Mouse (Mus musculus) midbrain, embryonic 13.5 days (tissue): Measurements from ENCODE around the gene 5530401A14Rik. TPM values are rescaled to one million over a fixed set of nuclear protein-coding genes. Genes with fewer than 3 reads are reported as not detected.

ENCODE experiments used
- ATAC-seq: fragments of 200-750 bp; cut with Nextera tagmentation; 2 replicates; pipeline ENCODE4 v1.8.0; 2017; ENCODE audit warnings: mild to moderate bottlenecking, moderate TSS enrichment, moderate library complexity
- H3K27ac ChIP-seq: fragments of 300-500 bp; sonication (generic); 2 replicates; pipeline ENCODE4 v1.5.1; 2015; ENCODE audit warnings: inconsistent platforms, mild to moderate bottlenecking, moderate library complexity
- H3K27me3 ChIP-seq: fragments of 300-500 bp; sonication (generic); 2 replicates; pipeline ENCODE4 v1.6.1; 2015; ENCODE audit warnings: mild to moderate bottlenecking, inconsistent platforms
- H3K36me3 ChIP-seq: fragments of 300-500 bp; sonication (generic); 2 replicates; pipeline ENCODE4 v1.6.1; 2015; ENCODE audit warnings: mild to moderate bottlenecking, inconsistent platforms
- H3K4me1 ChIP-seq: fragments of 300-500 bp; sonication (generic); replicated peaks from 2 replicates; pipeline ENCODE4 v1.6.1; 2015; ENCODE audit warnings: inconsistent platforms
- H3K4me2 ChIP-seq: fragments of 300-500 bp; sonication (generic); replicated peaks from 2 replicates; pipeline ENCODE4 v1.6.1; 2015; ENCODE audit warnings: moderate library complexity, mild to moderate bottlenecking, inconsistent platforms
- H3K4me3 ChIP-seq: fragments of 300-500 bp; sonication (generic); replicated peaks from 2 replicates; pipeline ENCODE4 v1.5.1; 2015; ENCODE audit warnings: mild to moderate bottlenecking, inconsistent platforms
- H3K9ac ChIP-seq: fragments of 300-500 bp; sonication (generic); replicated peaks from 2 replicates; pipeline ENCODE4 v1.6.1; 2015; ENCODE audit warnings: mild to moderate bottlenecking, inconsistent platforms
- H3K9me3 ChIP-seq: fragments of 300-500 bp; sonication (generic); 2 replicates; pipeline ENCODE4 v1.6.1; 2016; ENCODE audit warnings: mild to moderate bottlenecking, inconsistent platforms
- WGBS: fragments of 180-500 bp; shearing (Covaris S2); methylation state at CpG from one replicate; pipeline ENCODE4 v1.1.7; 2015; 5-methylcytosine and 5-hydroxymethylcytosine counted together
- polyA plus RNA-seq: library from polyadenylated mRNA; unstranded; fragments of >200 nt; fragmentation: Nextera tagmentation; extraction: Ambion mirVana; gene quantifications from 2 replicates; pipeline ENCODE4 v1.2.1, GENCODE M21; 2015

5530401A14Rik gene
- 0.37 and 0.51 TPM in 2 replicates for polyA plus RNA-seq

DNA sequence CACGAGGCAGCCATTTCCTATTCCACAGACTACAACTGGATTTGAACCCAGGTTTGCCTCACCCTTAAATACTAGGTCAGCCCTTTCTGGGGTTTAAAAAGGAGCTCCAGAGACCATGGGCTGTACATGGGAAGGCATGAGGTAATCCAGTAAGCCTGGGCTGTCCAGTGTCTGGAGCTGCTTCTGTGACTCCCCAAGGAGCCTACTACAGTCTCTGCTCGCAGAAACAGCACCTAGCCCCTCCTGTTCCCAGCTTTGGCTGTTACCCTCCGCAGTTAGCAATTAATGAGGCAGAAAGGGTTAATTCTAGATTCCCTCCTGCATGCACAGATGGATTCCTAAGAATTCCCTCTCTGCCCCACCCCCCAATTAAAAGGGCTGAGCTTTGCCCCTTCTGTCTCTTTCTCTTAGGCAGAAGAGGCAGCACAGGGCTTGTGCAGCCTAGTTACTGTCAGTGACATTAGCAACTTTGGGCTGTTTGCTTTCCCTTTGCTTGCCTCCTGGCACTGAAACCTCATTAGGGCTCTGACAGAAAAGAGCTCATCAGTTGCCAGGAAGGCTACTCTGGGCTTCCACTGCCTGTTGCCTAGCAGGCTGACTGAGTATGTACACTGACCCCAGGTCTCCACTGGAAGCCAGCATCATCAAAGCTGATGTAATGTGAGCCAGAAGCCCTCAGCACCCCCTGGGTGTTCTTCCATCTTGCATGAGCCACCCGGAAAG, at the start of gene 5530401A14Rik:
Gene 5530401A14Rik, plus strand, starts transcription at position 424 of the 723 bp plus-strand sequence.
- Histone ChIP-seq H3K27ac (peak within 1 kb of the TSS; percentile 56), H3K9me3 (no peaks in the 10 kb centered on the region), H3K9ac (no peak within 1 kb of the TSS), H3K4me1 (peaks cover 34% of the 10 kb centered on the region), H3K27me3 (no peaks in the 10 kb centered on the region), H3K4me3 (no peak within 1 kb of the TSS), H3K36me3 (no peaks in the 10 kb centered on the region), H3K4me2 (no peak within 1 kb of the TSS)
- ATAC-seq = peak; percentile 82
- 33% methylated on average over 4 of the region's 4 CpGs for WGBS

DNA sequence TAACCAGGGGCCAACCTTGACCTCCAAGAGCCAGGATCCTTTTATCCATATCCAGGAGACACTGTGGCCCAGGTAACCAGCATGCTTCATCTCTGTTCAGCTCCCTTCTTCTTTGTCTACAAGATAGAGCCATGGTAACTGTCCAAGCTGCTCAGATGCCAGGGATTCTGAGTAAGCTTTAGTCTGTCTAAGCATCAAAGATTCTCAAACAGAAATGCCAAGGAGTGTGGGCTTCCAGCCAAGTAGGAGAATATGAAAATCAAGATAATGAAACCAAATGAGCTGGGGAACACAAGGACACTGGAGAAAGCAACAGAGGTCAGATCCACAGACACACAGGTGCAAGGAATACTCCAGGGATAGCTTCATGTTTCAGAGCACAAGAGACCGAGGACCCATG, 45.7 kb upstream of the 5530401A14Rik start:
- Histone ChIP-seq H3K4me3 (no peak overlapping the region), H3K27me3 (no peaks in the 10 kb centered on the region), H3K9me3 (no peaks in the 10 kb centered on the region), H3K9ac (no peak overlapping the region), H3K4me2 (no peak overlapping the region), H3K27ac (no peak overlapping the region), H3K36me3 (no peaks in the 10 kb centered on the region), H3K4me1 (no peaks in the 10 kb centered on the region)
- WGBS = 88% methylated on average over 1 of the region's 1 CpGs
- ATAC-seq = no peak

DNA sequence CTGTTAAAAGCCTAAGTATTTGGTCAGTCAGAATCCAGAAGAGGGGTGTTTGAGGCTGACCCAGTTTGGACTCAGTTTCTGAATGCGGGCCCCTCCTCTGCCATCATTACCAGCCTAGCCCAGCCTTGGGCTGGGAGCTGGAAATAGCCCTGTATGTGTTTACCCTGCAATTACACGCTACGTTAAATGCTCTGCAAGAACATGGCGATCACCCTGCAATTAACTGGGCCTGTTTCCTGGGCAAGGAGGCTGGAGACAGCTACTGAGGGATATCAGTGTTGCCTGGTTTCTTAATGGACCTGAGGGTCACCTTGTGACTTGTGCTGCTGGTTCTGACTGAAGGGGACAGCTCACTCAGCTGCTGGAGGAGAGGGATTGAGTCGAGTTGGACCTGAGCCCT, 43.9 kb upstream of the 5530401A14Rik start:
- Histone ChIP-seq H3K27ac (no peak overlapping the region), H3K4me2 (no peak overlapping the region), H3K27me3 (no peaks in the 10 kb centered on the region), H3K9ac (no peak overlapping the region), H3K4me1 (no peaks in the 10 kb centered on the region), H3K36me3 (no peaks in the 10 kb centered on the region), H3K9me3 (no peaks in the 10 kb centered on the region), H3K4me3 (no peak overlapping the region)
- ATAC-seq = no peak
- 73% methylated on average over 5 of the region's 5 CpGs for WGBS

DNA sequence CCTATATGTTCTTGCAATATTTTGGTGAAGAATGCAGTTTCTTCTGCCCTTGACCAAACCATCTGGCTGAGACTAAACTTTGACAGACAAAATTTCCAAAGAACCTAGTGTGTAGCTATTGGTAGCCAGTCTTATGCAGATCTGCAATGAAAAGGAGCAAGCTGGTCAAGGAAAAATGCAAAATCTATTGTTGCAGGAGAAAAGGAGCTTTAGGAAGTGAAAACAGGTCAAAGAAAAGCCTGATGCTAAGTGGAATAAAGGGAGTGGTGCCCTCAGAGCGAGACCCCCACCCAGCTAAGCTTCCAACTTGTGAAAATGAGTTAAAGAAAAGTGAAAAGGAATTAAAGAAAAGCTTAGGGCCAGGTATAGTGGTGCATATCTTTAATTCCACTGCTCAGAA, 28.1 kb upstream of the 5530401A14Rik start:
- 34% methylated on average over 1 of the region's 1 CpGs for whole genome bisulfite sequencing
- no peak overlapping the region for H3K4me3 ChIP-seq
- no peak for ATAC-seq

DNA sequence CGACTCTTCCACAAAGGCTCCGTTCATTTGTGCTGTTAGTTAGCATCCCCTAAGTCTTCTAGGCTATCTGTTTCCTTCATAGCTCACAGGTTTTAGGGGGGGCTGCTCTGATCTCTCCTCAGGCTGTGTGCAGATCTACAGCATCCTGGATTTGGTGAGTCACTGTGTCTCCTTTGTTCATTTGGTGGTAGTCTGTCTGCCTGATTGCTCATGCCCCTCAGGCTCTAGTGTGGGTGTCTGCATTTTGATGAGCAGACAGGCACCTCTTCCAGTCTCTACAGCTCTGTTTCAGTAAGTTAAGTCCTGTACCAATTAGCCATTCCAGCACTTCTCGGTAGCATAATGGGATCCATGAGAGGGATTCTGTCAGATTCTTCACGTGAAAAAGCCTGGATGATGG, 22.0 kb upstream of the 5530401A14Rik start:
- 43% methylated on average over 4 of the region's 4 CpGs for WGBS
- peak overlapping the region; percentile 12 for H3K27ac ChIP-seq
- H3K9me3 ChIP-seq = no peaks in the 10 kb centered on the region
- H3K27me3 ChIP-seq = no peaks in the 10 kb centered on the region
- H3K36me3 ChIP-seq = no peaks in the 10 kb centered on the region
- peak; percentile 74 for ATAC-seq
- no peak overlapping the region for H3K4me2 ChIP-seq
- peaks cover 9% of the 10 kb centered on the region; the same call in 1 of the 2 replicates for H3K4me1 ChIP-seq
- H3K9ac ChIP-seq = no peak overlapping the region
- H3K4me3 ChIP-seq = no peak overlapping the region

More for the DNA sequence above, 28.1 kb upstream of the 5530401A14Rik start:
- H3K36me3 ChIP-seq = no peaks in the 10 kb centered on the region
- H3K27ac ChIP-seq = no peak overlapping the region
- H3K27me3 ChIP-seq = no peaks in the 10 kb centered on the region
- H3K4me2 ChIP-seq = no peak overlapping the region
- H3K9me3 ChIP-seq = no peaks in the 10 kb centered on the region
- no peaks in the 10 kb centered on the region for H3K4me1 ChIP-seq
- H3K9ac ChIP-seq = no peak overlapping the region

DNA sequence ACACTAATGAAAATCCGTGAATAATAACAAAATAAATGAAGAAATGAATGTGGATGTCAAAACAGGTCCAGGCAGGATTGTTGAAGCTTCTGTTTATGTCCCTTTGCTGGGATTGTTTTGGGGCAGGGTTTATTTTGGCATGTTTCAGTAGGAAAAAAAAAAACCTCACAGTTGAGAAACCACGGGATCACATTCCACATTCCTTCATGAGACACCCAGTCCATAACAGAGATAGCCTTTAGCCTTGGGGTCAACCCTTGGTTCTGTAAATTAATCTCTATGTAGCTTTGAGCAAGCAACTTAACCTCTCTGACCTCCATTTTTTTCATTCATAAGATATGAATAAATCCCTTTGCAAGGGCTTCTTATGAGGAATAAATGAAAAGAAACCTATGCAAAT, 19.5 kb upstream of the 5530401A14Rik start:
- H3K27ac ChIP-seq = no peak overlapping the region
- no peak for ATAC-seq
- no peaks in the 10 kb centered on the region for H3K36me3 ChIP-seq
- no peaks in the 10 kb centered on the region for H3K27me3 ChIP-seq
- no peak overlapping the region for H3K4me2 ChIP-seq
- 68% methylated on average over 2 of the region's 2 CpGs for WGBS
- H3K9ac ChIP-seq = no peak overlapping the region
- no peaks in the 10 kb centered on the region for H3K9me3 ChIP-seq
- peaks cover 20% of the 10 kb centered on the region; the same call in 1 of the 2 replicates for H3K4me1 ChIP-seq
- no peak overlapping the region for H3K4me3 ChIP-seq

DNA sequence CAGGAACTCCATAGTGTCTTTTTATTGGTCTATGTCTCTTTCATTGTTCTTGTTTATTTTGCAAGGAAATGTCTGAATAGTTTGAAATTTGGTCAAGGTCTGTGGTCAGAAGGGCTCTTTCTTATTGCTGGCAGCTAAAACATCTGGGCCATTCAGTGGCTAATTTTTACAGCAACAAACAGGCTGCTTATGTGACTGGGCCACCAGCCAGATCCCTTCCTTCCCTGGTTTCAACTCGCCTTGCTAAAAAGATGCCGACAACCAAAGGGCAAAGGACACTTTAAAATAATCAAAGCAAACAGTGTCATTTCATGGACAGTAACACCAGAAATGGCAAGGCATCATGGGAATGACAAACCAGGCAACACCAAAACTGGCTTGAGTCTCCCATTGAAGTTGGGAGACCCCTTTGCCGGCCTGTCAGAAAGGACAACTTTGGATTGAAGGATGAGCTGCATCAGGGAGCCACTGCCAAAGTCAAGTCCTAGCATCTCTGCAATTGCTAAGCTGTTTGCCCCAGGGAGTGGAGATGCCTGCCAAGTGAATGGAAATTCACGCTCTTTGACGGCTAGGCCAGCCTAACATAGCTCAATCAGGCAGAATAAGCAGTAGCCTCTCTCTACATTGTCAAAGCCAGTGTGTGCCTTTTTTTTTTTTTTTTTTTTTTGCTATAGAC, 15.3 kb upstream of the 5530401A14Rik start:
- H3K27me3 ChIP-seq = no peaks in the 10 kb centered on the region
- H3K4me3 ChIP-seq = no peak overlapping the region
- WGBS = 52% methylated on average over 5 of the region's 5 CpGs
- H3K27ac ChIP-seq = no peak overlapping the region
- no peaks in the 10 kb centered on the region for H3K36me3 ChIP-seq
- no peak for ATAC-seq
- no peaks in the 10 kb centered on the region for H3K9me3 ChIP-seq
- H3K4me2 ChIP-seq = no peak overlapping the region
- peaks cover 14% of the 10 kb centered on the region; the same call in 1 of the 2 replicates for H3K4me1 ChIP-seq
- no peak overlapping the region for H3K9ac ChIP-seq

DNA sequence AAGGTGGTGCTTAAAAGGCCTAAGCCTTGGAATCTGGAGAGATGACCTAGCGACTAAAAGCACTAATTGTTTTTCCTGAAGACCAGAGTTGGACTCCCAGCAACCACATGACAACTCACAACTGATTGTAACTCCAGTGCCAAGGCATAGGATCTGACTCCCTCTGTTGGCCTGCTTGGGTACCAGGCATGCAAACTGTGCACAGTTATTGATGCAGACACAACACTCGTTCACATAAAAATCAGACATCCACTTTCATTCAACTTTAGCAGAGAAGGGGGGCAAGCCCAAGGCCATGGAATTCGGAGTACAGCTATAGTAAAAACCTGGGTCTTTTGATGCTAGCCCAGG, 14.8 kb upstream of the 5530401A14Rik start:
- no peaks in the 10 kb centered on the region for H3K9me3 ChIP-seq
- no peak overlapping the region for H3K27ac ChIP-seq
- H3K4me2 ChIP-seq = no peak overlapping the region
- 74% methylated on average over 3 of the region's 3 CpGs for WGBS
- H3K4me3 ChIP-seq = no peak overlapping the region
- no peak overlapping the region for H3K9ac ChIP-seq
- no peaks in the 10 kb centered on the region for H3K36me3 ChIP-seq
- H3K4me1 ChIP-seq = peaks cover 19% of the 10 kb centered on the region
- no peaks in the 10 kb centered on the region for H3K27me3 ChIP-seq
- ATAC-seq = no peak

DNA sequence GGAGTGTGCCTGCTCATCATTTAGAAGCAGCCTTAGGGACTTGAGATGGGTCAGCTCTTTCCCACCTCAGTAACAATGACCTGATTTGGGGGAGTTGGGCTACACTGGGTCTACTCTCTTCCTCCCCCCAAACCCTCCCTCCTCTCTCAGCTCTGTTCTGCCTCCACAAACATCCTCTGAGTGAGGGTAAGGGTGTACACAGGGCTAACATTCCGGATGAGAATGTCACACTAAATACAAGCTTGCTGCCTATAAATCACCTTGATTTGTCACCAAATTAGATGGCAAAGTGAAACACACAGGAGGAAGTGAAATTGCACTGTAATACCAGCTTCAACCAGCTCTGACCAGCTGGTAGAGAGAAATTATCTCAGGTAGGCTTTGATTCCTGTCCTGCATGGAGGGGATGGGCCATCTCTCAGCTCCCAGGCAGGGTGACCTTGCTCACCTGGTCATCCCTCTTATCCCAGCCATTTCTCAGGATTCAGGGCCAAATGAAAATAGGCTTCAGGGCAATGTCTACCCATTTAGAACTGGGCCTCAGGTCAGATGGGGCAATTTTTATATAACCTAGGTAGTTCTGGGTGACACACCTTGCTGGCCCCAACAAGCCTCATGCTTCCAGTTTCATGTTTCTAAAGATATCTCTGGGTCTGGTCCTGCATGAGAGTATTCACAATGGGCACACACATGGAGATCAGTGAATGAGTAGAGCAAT, 12.5 kb upstream of the 5530401A14Rik start:
- H3K27ac ChIP-seq = no peak overlapping the region
- ATAC-seq = no peak
- no peaks in the 10 kb centered on the region for H3K27me3 ChIP-seq
- WGBS = 75% methylated on average over 1 of the region's 1 CpGs
- no peaks in the 10 kb centered on the region for H3K36me3 ChIP-seq
- H3K4me2 ChIP-seq = no peak overlapping the region
- no peak overlapping the region for H3K9ac ChIP-seq
- H3K4me1 ChIP-seq = peaks cover 18% of the 10 kb centered on the region
- H3K4me3 ChIP-seq = no peak overlapping the region
- no peaks in the 10 kb centered on the region for H3K9me3 ChIP-seq

DNA sequence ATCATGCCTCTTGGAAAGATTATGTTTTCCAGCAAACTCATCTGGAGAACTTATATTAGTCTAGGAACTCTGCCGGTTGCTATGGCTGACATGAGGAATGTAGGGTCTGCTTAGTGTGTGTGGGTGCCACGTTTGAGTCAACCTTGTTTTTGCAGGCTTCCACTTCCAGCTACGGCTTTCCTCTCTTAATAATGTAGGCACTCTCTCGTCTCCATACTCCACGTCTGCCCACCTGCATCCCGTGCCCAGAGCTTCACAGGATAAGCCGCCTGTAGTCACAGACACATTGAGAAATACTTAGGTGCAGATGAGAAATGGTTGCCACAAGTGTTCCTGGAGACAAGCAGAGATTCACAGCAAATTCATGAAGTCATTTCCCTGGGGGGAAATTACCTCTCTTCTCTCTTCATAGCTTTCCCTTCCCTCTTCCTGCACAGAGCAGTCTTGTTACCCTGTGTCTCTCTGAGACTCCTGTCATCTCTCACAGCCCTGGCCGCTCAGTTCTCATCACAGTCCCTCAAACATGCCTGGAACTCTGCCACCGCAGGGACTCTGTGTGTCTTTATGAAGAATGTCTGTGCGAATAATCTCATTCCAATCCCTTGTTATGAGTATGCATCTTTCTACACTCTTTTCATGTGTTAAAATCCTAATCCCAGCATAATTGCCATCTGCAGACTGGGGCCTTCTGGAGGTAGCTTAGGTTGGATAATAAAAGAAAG, 5.3 kb downstream of the 5530401A14Rik start:
- Histone ChIP-seq H3K27ac (no peak overlapping the region), H3K27me3 (no peaks in the 10 kb centered on the region), H3K4me2 (no peak overlapping the region), H3K4me3 (no peak overlapping the region), H3K36me3 (no peaks in the 10 kb centered on the region), H3K9me3 (no peaks in the 10 kb centered on the region), H3K4me1 (peaks cover 34% of the 10 kb centered on the region), H3K9ac (no peak overlapping the region)
- ATAC-seq = no peak
- WGBS = 46% methylated on average over 10 of the region's 10 CpGs

DNA sequence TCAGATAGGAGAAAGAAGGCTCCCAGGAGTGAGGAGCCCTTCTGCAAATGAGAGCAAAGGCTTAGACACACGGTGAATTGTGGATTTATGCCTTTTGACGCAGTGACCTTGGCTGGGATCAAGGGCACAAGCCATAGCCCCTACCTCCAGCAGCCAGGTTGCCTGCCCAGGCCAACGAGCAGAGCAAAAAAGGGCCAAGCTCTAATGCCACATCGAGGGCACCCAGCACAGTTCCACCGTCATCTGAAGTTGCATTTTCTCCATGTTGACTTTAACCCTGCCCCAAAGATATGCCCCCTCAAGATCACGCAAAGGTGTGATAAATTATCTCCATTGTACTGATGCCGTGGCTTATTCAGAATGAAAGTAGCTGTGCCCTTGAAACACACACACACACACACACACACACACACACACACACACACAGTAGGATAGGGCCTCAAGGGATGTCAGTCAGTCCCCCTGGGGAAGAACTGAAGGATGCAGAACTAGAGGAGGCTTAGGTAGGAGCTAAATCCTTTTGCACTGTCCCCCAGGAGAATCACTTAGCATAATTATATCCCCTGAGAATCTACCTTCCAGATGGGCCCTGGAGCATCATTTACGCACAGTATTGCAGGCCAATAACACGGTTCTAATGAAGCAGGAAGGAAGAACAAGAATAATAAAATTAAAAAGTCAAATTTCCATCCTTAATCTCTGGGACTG, 11.2 kb downstream of the 5530401A14Rik start:
- 46% methylated on average over 9 of the region's 9 CpGs for WGBS
- Histone ChIP-seq H3K9me3 (no peaks in the 10 kb centered on the region), H3K36me3 (no peaks in the 10 kb centered on the region), H3K4me2 (no peak overlapping the region), H3K9ac (no peak overlapping the region), H3K4me3 (no peak overlapping the region), H3K4me1 (peaks cover 16% of the 10 kb centered on the region), H3K27ac (peak overlapping the region; percentile 36; the same call in 1 of the 2 replicates), H3K27me3 (no peaks in the 10 kb centered on the region)
- ATAC-seq = 0 out of 2 replicates have a peak, but pooled peaks have one; percentile 30
